Mouse (Mus musculus) lung, adult 2 months (tissue): ENCODE data around the gene Akirin2.

Source experiments
- CTCF ChIP-seq: fragments of 200-500 bp; IDR thresholded peaks from 2 replicates; pipeline ENCODE4 v1.5.1; 2011; ENCODE audit warnings: mild to moderate bottlenecking, low read length, control low read depth; ENCODE audit not compliant: insufficient read depth
- POLR2A ChIP-seq: fragments of 200-500 bp; IDR thresholded peaks from 2 replicates; pipeline ENCODE4 v1.6.1; 2011; ENCODE audit warnings: low read depth, mild to moderate bottlenecking, control low read depth, low read length, borderline replicate concordance; ENCODE audit errors: extremely low read depth

GRCm38 (mm10) chr4:34550748-34551097, at the start of gene Akirin2:
- TF ChIP-seq POLR2A (no peak), CTCF (no peak)
